27 mouse cellular contexts compared by ENCODE assay signal in genomic region chr11:20207589-20207988, GRCm38 (mm10). TPM values are rescaled to one million over a fixed set of nuclear protein-coding genes. Genes with fewer than 3 reads are reported as not detected.
DNase-seq lines count a peak whose midpoint lies in the region; ATAC-seq and TF ChIP-seq lines count a peak whose summit lies in the region.
"Had no signal": no experiment of that assay in that cellular context is flagged by ENCODE, and none has a peak within 500 bp of the region (broad histone marks: within the 10 kb centered on the region; RNA-seq: fewer than 3 reads in every experiment).

No protein-coding gene starts in this region.

- H3K4me2 ChIP-seq in midbrain, postnatal 0 days (ENCODE audit: low read depth, low read length, poor library complexity, severe bottlenecking) = no peak overlapping the region
- H3K4me2 ChIP-seq in midbrain, embryonic 15.5 days = no peak overlapping the region
- H3K4me2 ChIP-seq: embryonic facial prominence, embryonic 13.5 days; forebrain, embryonic 15.5 days; intestine, embryonic 15.5 days; limb, embryonic 15.5 days; midbrain, embryonic 13.5 days had no signal

- 86% methylated on average over 2 of the region's 2 CpGs for WGBS in midbrain, postnatal 0 days
- 84% methylated on average over 2 of the region's 2 CpGs for WGBS in midbrain, embryonic 15.5 days

- no peak overlapping the region for H3K9ac ChIP-seq in midbrain, postnatal 0 days (replicated peaks; ENCODE audit: low read length, poor library complexity, severe bottlenecking)
- H3K9ac ChIP-seq in midbrain, embryonic 15.5 days = no peak overlapping the region
- H3K9ac ChIP-seq: embryonic facial prominence, embryonic 13.5 days; forebrain, embryonic 15.5 days; intestine, embryonic 15.5 days; limb, embryonic 15.5 days; midbrain, embryonic 13.5 days had no signal

- ATAC-seq in midbrain, postnatal 0 days (ENCODE audit: low FRiP score) = no peak
- no peak for ATAC-seq in midbrain, embryonic 15.5 days (replicated peaks)
- ATAC-seq in monocyte, adult 5-6 weeks (replicated peaks; ENCODE audit: insufficient number of reproducible peaks, low FRiP score, low TSS enrichment, poor library complexity, severe bottlenecking) = no peak
- ATAC-seq: activated CD4-positive, CD25-positive, alpha-beta regulatory T cell, adult 4 months; forebrain, embryonic 15.5 days; hindbrain, embryonic 16.5 days; intestine, embryonic 15.5 days; midbrain, embryonic 13.5 days had no signal

- DNase-seq in gastrocnemius, adult 2 months = no peak
- DNase-seq in gastrocnemius, postnatal 14 days = no peak
- DNase-seq in layer of hippocampus, adult 2 months (ENCODE audit: low spot score in 2 of 2) = no peak
- no peak for DNase-seq in layer of hippocampus, adult 11-12 months (ENCODE audit: low spot score)
- no peak for DNase-seq in midbrain, postnatal 0 days (ENCODE audit: low spot score)
- no peak for DNase-seq in embryo, embryonic 9.5 days (ENCODE audit: extremely low spot score)
- DNase-seq: adrenal gland, adult 2 months; adrenal gland, postnatal 36 days; cerebellum, adult 2 months; cerebellum, postnatal 36 days; heart, postnatal 14 days; right cerebral cortex, postnatal 25 days; spleen, adult 18-20 months; thymus, adult 18-20 months; thymus, postnatal 25 days had no signal

- no peaks in the 10 kb centered on the region for H3K27me3 ChIP-seq in midbrain, postnatal 0 days (ENCODE audit: insufficient read depth, low read length)
- H3K27me3 ChIP-seq in midbrain, embryonic 15.5 days (replicated peaks) = no peaks in the 10 kb centered on the region
- H3K27me3 ChIP-seq: embryonic facial prominence, embryonic 13.5 days; forebrain, embryonic 15.5 days; intestine, embryonic 15.5 days; limb, embryonic 15.5 days; midbrain, embryonic 13.5 days had no signal

- no peak overlapping the region for H3K4me3 ChIP-seq in gastrocnemius, adult 2 months
- no peak overlapping the region for H3K4me3 ChIP-seq in layer of hippocampus, adult 2 months
- no peak overlapping the region for H3K4me3 ChIP-seq in midbrain, postnatal 0 days (ENCODE audit: low read depth, low read length)
- H3K4me3 ChIP-seq in midbrain, embryonic 15.5 days = no peak overlapping the region
- H3K4me3 ChIP-seq: embryonic facial prominence, embryonic 13.5 days; forebrain, embryonic 10.5 days; forebrain, embryonic 15.5 days; intestine, embryonic 15.5 days; limb, embryonic 10.5 days; limb, embryonic 15.5 days; midbrain, embryonic 13.5 days had no signal

- H3K9me3 ChIP-seq in midbrain, postnatal 0 days (ENCODE audit: low read length) = no peaks in the 10 kb centered on the region
- H3K9me3 ChIP-seq in midbrain, embryonic 15.5 days = no peaks in the 10 kb centered on the region
- H3K9me3 ChIP-seq: embryonic facial prominence, embryonic 13.5 days; forebrain, embryonic 10.5 days; forebrain, embryonic 15.5 days; intestine, embryonic 15.5 days; limb, embryonic 10.5 days; limb, embryonic 15.5 days; midbrain, embryonic 13.5 days had no signal

- intact Hi-C loops in gastrocnemius, adult 2 months (cut with DNase I) = loop anchor here (10.0 kb wide), 2 partner anchors 223 to 337 kb away; partner anchors contain the start of gene Sertad2
- intact Hi-C loops in gastrocnemius, postnatal 14 days (cut with DNase I; ENCODE audit: low total_unique reads) = no loop called here

- peak overlapping the region; percentile 99 for H3K27ac ChIP-seq in gastrocnemius, adult 2 months
- H3K27ac ChIP-seq in layer of hippocampus, adult 2 months = no peak overlapping the region; the same call in 1 of the 2 replicates
- no peak overlapping the region for H3K27ac ChIP-seq in midbrain, postnatal 0 days (ENCODE audit: low read depth, low read length)
- H3K27ac ChIP-seq in midbrain, embryonic 15.5 days = no peak overlapping the region
- H3K27ac ChIP-seq: embryonic facial prominence, embryonic 13.5 days; forebrain, embryonic 10.5 days; intestine, embryonic 15.5 days; limb, embryonic 10.5 days; limb, embryonic 15.5 days; macrophage; midbrain, embryonic 13.5 days had no signal

- H3K36me3 ChIP-seq in midbrain, postnatal 0 days (ENCODE audit: insufficient read depth, low read length) = no peaks in the 10 kb centered on the region
- no peaks in the 10 kb centered on the region for H3K36me3 ChIP-seq in midbrain, embryonic 15.5 days (replicated peaks)
- H3K36me3 ChIP-seq: embryonic facial prominence, embryonic 13.5 days; forebrain, embryonic 15.5 days; intestine, embryonic 15.5 days; midbrain, embryonic 13.5 days had no signal

- no peaks in the 10 kb centered on the region; the same call in 1 of the 2 replicates for H3K4me1 ChIP-seq in midbrain, postnatal 0 days (ENCODE audit: insufficient read depth, low read length)
- H3K4me1 ChIP-seq in midbrain, embryonic 15.5 days = peaks cover 48% of the 10 kb centered on the region

- TF ChIP-seq CTCF in gastrocnemius, adult 2 months (IDR thresholded peaks at IDR 0.05) = no peak; the same call in 1 of the 2 replicates
- peak; percentile 57 for TF ChIP-seq CTCF in layer of hippocampus, adult 2 months (conservative IDR thresholded peaks at IDR 0.05)
- TF ChIP-seq CTCF in midbrain, postnatal 0 days (IDR thresholded peaks at IDR 0.05) = peak; percentile 31; the same call in 1 of the 2 replicates

RNA-seq across cellular contexts. Expression of gene Rab1a, which starts 6.4 kb away (rescaled TPM):
- total RNA-seq in gastrocnemius, adult 2 months (2021) = 10 to 100 TPM; 88.6 to 95.4 TPM
- 100 to 1,000 TPM; 103 to 110 TPM for total RNA-seq in gastrocnemius, postnatal 14 days (2021)
- total RNA-seq in layer of hippocampus, adult 2 months (2021) = 100 to 1,000 TPM; 161 to 162 TPM
- total RNA-seq in midbrain, postnatal 0 days (2014; rRNA removed) = 112 and 123 TPM in 2 replicates
- polyA plus RNA-seq in midbrain, postnatal 0 days (2015; fragmentation: Nextera tagmentation; extraction: Ambion mirVana) = 285 and 300 TPM in 2 replicates
- polyA plus RNA-seq in midbrain, embryonic 15.5 days (2015; fragmentation: Nextera tagmentation; extraction: Ambion mirVana) = 272 and 286 TPM in 2 replicates
- total RNA-seq in monocyte, adult 5-6 weeks (2017) = 128 to 153 TPM (median 143 TPM) in 3 replicates

RNA-seq across cellular contexts. Expression of gene Cep68, which starts 41.6 kb away (rescaled TPM):
- 10 to 100 TPM; 30.8 to 36.1 TPM for total RNA-seq in gastrocnemius, adult 2 months (2021)
- total RNA-seq in gastrocnemius, postnatal 14 days (2021) = 10 to 100 TPM; 23.8 to 24.4 TPM
- total RNA-seq in layer of hippocampus, adult 2 months (2021) = 10 to 100 TPM; 34.0 to 36.3 TPM
- total RNA-seq in midbrain, postnatal 0 days (2014; rRNA removed) = 40.7 and 45.5 TPM in 2 replicates
- polyA plus RNA-seq in midbrain, postnatal 0 days (2015; fragmentation: Nextera tagmentation; extraction: Ambion mirVana) = 21.1 and 23.5 TPM in 2 replicates
- 29.3 and 29.4 TPM in 2 replicates for polyA plus RNA-seq in midbrain, embryonic 15.5 days (2015; fragmentation: Nextera tagmentation; extraction: Ambion mirVana)
- total RNA-seq in monocyte, adult 5-6 weeks (2017) = 6.1 to 12.7 TPM (median 7.7 TPM) in 3 replicates
